Mouse (Mus musculus) cerebellum, adult (tissue): Measurements from ENCODE around the gene Hoxc10.

Experiments used
- ATAC-seq: cut with Nextera tagmentation; 2 replicates; pipeline ENCODE4 v1.9.2; 2017; ENCODE audit warnings: mild to moderate bottlenecking, moderate library complexity, mixed read lengths; ENCODE audit not compliant: insufficient number of reproducible peaks, low FRiP score, low TSS enrichment

The Hoxc10 gene

DNA sequence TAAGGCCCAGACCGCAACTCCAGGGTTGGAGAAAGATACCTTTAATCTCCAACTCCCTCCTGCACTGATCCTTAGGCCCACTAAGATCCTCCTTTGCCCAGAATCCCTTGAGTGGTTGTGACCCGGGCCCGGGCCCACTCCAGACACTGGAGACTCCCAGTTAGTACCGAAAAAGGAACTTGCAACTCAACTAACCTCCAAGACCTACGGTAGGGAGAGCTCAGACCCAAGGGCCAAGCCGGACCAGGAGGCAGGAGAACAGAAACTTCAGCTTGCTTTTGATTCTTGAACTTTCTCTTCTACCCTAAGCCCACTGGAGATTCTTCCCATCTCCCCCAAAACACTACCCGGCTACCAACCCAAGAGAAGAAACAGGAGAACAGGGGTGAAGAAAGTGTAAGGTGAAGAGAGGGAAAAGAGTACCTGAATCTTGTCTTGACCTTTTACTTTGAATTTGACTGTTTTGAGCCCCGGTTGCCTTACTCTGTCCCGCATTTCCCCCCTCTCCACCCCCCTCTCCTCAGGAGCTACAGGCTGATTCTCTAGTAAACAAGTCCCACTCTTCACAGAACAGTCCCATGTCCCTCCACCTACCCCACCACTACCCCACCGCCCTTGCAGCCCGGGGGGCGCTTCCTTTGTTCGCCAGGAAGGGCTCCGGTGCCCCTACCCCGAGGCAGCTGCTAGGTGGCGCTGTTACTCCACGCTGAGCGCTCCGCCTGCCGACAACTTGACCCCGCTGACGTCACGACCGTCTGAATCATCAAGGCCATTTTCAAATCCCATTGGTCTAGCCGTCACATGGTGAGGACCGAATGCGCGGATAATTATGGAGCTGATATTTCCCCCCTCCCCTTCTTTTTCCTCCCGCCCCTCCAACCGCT is 462 bp upstream of the Hoxc10 start:
- no peak for ATAC-seq

- ATAC-seq: no peak
Observed at GRCm38 (mm10) chr15:102967312-102967510, 615 bp downstream of the Hoxc10 start, which contains the start of gene Hoxc5. Gene Hoxc5, plus strand, starts transcription at chr15:102967443.

- ATAC-seq: no peak
Observed at GRCm38 (mm10) chr15:102967511-102968397, 1.2 kb downstream of the Hoxc10 start.

GRCm38 (mm10) chr15:102969296-102969695 is 2.7 kb downstream of the Hoxc10 start:
- no peak for ATAC-seq

DNA sequence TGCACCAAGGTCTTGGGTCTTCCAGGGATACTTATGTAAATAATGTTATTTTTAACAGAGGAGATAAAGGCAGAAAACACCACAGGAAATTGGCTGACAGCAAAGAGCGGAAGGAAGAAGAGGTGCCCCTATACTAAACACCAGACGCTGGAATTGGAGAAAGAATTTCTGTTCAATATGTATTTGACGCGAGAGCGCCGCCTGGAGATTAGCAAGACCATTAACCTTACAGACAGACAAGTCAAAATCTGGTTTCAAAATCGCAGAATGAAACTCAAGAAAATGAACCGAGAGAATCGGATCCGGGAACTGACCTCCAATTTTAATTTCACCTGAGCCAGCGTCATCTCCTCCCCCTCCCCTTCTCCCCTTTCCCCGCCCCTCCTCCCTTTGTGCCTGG is 4.1 kb downstream of the Hoxc10 start:
- no peak for ATAC-seq

GRCm38 (mm10) chr15:102972254-102972653 is 5.7 kb downstream of the Hoxc10 start:
- ATAC-seq: no peak

GRCm38 (mm10) chr15:102972753-102973152 is 6.2 kb downstream of the Hoxc10 start:
- no peak for ATAC-seq

DNA sequence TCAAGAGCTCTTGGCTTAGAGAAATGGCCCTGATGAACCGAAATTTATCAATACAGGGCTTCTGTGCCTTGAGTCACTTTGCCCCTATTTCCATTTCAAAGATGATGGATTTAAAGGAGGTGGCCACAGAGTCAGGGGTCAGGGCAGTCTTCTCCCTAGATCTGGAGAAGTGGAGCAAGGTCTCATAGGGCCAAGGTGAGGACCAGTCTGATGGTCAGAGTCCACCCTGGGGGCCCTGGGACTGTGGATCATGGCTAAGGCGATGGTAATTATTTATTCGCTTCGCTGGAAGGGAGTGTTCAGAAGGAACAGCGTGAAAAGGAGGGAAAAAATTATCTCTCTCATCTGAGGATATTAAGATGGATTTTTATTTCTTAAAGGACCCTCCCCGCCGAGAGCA is 8.4 kb downstream of the Hoxc10 start:
- no peak for ATAC-seq

- ATAC-seq: no peak
Observed at GRCm38 (mm10) chr15:102975688-102976111, 9.1 kb downstream of the Hoxc10 start.

GRCm38 (mm10) chr15:102976171-102976570 is 9.6 kb downstream of the Hoxc10 start, which contains the start of gene Hoxc9:
Gene Hoxc9, plus strand, starts transcription at chr15:102976439.
- ATAC-seq: no peak

GRCm38 (mm10) chr15:102976631-102977422 is 10.2 kb downstream of the Hoxc10 start:
- no peak for ATAC-seq

DNA sequence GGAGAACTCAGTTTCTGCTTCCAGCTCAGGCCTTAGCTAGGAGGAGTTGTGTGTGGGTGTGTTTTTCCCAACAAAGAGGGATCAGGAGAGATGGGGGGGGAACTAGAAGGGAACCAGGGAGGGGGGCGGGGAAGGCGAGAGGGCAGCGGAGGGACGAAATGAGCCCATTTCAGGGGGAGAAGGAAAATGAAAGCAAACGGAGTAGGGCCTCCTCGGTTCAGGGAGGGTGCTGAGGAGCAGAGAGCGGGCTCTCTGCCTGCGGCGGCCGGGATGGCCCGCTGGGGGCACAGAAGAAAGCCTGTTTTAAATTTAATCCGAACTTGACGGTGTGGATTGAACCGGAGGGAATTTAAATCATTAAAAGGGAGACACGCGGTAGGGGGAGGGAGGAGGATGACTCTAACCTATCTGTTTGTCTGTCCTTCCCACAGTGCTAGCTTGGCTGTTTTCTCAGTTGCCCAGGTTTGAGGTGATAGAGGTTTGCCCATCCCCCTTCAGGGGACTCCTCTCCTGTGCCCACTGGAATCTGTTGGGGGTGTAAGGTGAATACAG is 10.9 kb downstream of the Hoxc10 start:
- no peak for ATAC-seq

DNA sequence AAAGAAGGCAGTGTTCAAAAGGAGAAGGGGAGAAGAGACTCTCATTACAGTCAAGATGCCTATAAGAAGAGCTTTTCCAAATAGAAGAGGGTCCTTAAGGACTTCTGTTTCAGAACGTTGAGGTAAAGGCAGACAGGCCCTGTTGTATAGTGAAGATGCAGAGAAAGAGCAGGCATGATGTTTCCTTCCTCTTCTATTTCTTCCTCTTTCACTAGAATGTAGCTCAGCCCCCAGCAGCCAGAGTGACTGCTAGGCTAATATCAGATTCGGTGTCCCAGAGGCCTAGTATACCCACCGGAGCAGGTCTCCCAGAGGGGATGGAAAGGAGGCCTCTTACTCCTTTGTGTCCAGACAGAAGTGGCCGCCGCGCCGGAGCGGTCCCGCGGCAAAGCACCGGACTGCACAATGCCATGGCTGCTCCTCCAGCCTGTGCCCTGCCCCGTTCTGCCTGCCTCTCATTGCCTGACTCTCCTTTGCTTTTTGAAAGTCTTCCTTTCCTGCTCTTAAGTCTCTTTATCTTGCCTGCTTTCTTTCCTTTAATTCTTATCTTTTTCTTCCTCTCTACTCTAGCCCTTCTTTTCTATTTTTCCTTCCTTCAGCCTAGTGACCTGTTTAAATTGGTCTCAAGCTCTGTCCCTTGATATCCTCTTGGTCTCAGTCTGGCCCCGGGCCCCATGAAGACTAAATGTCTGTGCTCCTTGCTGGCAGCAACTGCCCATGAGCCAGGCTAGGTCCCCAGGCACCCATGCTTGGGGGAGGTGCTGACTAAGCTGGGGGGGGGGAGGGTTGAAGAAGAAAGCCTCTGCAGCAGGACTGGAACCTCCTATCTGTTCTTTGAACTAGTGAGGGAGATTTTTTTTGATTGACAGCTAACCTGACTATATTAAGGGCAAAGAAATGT is 12.3 kb downstream of the Hoxc10 start:
- no peak for ATAC-seq

DNA sequence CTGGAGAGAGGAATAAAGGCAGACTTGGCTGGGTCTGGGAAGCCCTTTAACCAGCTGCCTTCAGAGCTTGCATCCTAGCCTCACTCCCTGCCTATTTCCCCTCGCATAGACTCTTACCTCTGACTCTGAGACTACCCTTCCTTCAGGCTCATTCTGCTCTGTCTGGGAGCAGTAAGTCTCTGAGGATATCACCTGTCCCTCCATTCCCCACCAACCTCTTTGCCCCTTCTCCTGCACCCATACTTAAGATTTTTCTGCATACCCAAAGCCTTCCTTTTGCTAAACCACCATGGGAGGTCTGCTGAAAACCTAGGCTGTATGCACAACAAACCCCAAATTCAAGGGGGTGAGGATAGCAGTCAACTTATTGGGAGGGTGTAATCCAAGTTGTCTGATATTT is 13.3 kb downstream of the Hoxc10 start:
- ATAC-seq: no peak

- ATAC-seq: no peak
Observed at GRCm38 (mm10) chr15:102980352-102980751, 13.8 kb downstream of the Hoxc10 start.

DNA sequence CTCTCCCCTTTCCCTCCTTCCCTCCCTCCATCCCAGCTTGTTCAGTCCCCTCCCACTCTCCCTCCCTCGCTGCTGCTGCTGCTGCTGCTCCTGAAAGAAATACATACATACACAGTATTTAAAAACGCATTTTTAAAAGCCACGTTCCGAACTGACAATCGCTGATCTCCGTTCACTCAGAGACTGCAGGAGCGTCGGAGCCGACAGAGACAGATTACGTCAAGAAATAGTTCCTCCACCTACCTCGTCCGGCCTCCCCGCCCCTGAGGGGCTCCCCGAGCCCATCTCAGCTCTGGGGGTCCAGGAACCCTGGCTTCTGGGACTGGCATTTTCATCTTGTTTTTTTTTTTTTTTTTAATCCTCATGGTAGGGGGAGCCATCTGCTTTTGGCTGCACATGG is 14.3 kb downstream of the Hoxc10 start:
- no peak for ATAC-seq

DNA sequence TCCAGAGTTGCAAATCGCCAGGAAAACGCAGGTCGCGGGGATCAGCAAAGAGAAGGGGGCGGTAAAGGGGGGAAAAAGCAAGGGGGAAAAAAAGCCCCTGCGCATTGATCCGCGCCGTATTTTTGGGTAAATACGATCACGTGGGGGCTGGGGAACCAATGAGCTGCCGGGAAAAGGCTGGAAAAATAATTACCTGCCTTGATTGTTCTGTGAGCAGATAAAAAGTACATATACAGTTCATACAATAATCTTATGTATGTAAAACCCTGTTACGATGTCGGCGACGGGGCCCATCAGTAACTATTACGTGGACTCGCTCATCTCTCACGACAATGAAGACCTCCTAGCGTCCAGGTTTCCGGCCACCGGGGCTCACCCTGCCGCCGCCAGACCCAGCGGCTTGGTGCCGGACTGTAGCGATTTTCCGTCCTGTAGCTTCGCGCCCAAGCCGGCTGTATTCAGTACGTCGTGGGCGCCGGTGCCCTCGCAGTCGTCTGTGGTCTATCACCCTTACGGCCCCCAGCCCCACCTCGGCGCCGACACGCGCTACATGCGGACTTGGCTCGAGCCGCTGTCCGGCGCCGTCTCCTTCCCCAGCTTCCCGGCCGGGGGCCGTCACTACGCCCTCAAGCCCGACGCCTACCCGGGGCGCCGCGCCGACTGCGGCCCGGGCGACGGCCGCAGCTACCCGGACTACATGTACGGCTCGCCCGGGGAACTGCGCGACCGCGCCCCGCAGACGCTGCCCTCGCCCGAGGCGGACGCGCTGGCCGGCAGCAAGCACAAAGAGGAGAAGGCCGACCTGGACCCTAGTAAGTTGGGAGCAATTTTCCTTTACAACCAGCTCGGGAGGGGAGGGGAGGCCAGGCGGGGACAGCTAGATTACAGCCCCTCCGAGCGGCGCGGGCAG is 15.0 kb downstream of the Hoxc10 start:
- no peak for ATAC-seq

- ATAC-seq: no peak
Observed at GRCm38 (mm10) chr15:102983716-102984115, 17.1 kb downstream of the Hoxc10 start.
